Mouse (Mus musculus) MEL (cell line): ENCODE data around the gene Apobec3.

Experiments
- CTCF ChIP-seq, 3 experiments: IDR thresholded peaks in 2 of 3; conservative IDR thresholded peaks in 1 of 3; 2 replicates each; pipeline ENCODE4 v1.5.1; 2011 to 2012; ENCODE audit warnings: low read length in 3 of 3, low read depth in 2 of 3, mild to moderate bottlenecking in 2 of 3, improper control_type of control experiment in 1 of 3, inconsistent platforms in 1 of 3, mixed read lengths in 1 of 3, moderate library complexity in 1 of 3; ENCODE audit not compliant: control insufficient read depth in 1 of 3, insufficient read depth in 1 of 3, poor library complexity in 1 of 3, severe bottlenecking in 1 of 3
- E2F4 ChIP-seq: IDR thresholded peaks from 2 replicates; pipeline ENCODE4 v1.6.1; 2011; ENCODE audit warnings: low read depth, low read length, improper control_type of control experiment, borderline replicate concordance
- GATA1 ChIP-seq: IDR thresholded peaks from 2 replicates; pipeline ENCODE4 v1.6.1; 2011; ENCODE audit warnings: low read depth, low read length, improper control_type of control experiment
- POLR2A ChIP-seq, 2 experiments: IDR thresholded peaks; 2 replicates each; pipeline ENCODE4 v1.6.1; 2011 to 2012; ENCODE audit warnings: low read length in 2 of 2, mild to moderate bottlenecking in 2 of 2, control low read depth in 1 of 2, improper control_type of control experiment in 1 of 2, low read depth in 1 of 2, moderate library complexity in 1 of 2; ENCODE audit not compliant: control insufficient read depth in 1 of 2, insufficient read depth in 1 of 2, poor library complexity in 1 of 2
- SIN3A ChIP-seq: IDR thresholded peaks from 2 replicates; pipeline ENCODE4 v1.6.1; 2012; ENCODE audit warnings: low read length, improper control_type of control experiment, inconsistent platforms
- SMC3 ChIP-seq: IDR thresholded peaks from 2 replicates; pipeline ENCODE4 v1.6.1; 2011; ENCODE audit warnings: low read depth, low read length, improper control_type of control experiment
- TBP ChIP-seq: IDR thresholded peaks from 2 replicates; pipeline ENCODE4 v1.8.0; 2011; ENCODE audit warnings: low read depth, low read length, improper control_type of control experiment
- ZKSCAN1 ChIP-seq: IDR thresholded peaks from 2 replicates; pipeline ENCODE4 v1.6.1; 2012; ENCODE audit warnings: low read depth, mild to moderate bottlenecking, inconsistent platforms, low read length, improper control_type of control experiment, moderate library complexity

DNA sequence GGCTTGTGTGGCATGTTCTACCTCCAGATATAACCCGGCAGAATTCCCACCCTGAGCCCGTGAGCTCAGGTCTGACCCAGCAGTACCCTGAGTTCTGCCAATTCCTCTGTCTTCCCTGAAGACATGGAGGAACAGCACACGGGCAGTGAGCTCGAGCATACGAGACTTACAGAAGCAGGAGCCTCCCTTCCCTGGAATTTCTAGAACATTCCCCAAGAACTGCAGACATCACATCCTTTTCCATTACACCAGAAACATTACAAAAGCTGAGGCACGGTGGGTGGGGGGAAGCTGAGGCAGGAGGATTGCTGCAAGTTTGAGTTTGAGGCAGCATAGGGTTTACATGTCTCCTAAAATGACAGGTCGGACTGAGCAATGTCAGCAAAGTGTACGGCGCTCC, 31.6 kb upstream of the Apobec3 start:
- TF ChIP-seq POLR2A (IDR thresholded peaks at IDR 0.05; ENCODE audit: control insufficient read depth in 1 of 2, insufficient read depth in 1 of 2, low read depth in 1 of 2, low read length in 2 of 2, poor library complexity in 1 of 2) (no peak), GATA1 (no peak), CTCF (IDR thresholded peaks at IDR 0.05 in 2 of 3, conservative IDR thresholded peaks at IDR 0.05 in 1 of 3; ENCODE audit: control insufficient read depth in 1 of 3, insufficient read depth in 1 of 3, low read depth in 2 of 3, low read length in 3 of 3, poor library complexity in 1 of 3, severe bottlenecking in 1 of 3) (no peak), TBP (no peak), SMC3 (no peak), SIN3A (no peak), ZKSCAN1 (no peak), E2F4 (no peak)
